Mouse (Mus musculus) bone marrow, adult 2 months (tissue): ENCODE data around the gene Ncaph2. TPM values are rescaled to one million over a fixed set of nuclear protein-coding genes. Genes with fewer than 3 reads are reported as not detected.
A peak's percentile ranks its signal among the peaks of the same experiment; 100 is the strongest.

Source experiments
- H3K27ac ChIP-seq: fragments of 200-500 bp; 2 replicates; pipeline ENCODE4 v1.5.1; 2012; ENCODE audit warnings: low read depth, mild to moderate bottlenecking, control low read depth, inconsistent platforms, low read length; ENCODE audit not compliant: control insufficient read depth, poor library complexity, insufficient read depth
- H3K4me1 ChIP-seq: fragments of 200-500 bp; 2 replicates; pipeline ENCODE4 v1.6.1; 2011; ENCODE audit warnings: low read length; ENCODE audit not compliant: control insufficient read depth, insufficient read depth
- H3K4me3 ChIP-seq: fragments of 200-500 bp; replicated peaks from 2 replicates; pipeline ENCODE3; 2011; ENCODE audit warnings: mild to moderate bottlenecking, low read depth, low read length, control low read depth; ENCODE audit not compliant: control insufficient read depth
- CTCF ChIP-seq: fragments of 200-500 bp; IDR thresholded peaks from 2 replicates; pipeline ENCODE4 v1.5.1; 2011; ENCODE audit warnings: low read length, control low read depth; ENCODE audit not compliant: control insufficient read depth, insufficient read depth
- POLR2A ChIP-seq: fragments of 200-500 bp; IDR thresholded peaks from 2 replicates; pipeline ENCODE4 v1.6.1; 2011; ENCODE audit warnings: low read depth, mild to moderate bottlenecking, control low read depth, low read length, borderline replicate concordance; ENCODE audit not compliant: control insufficient read depth
- WGBS: fragments of 180-500 bp; shearing (Covaris S2); methylation state at CpG from one replicate; pipeline ENCODE4 v1.1.7; 2018; 5-methylcytosine and 5-hydroxymethylcytosine counted together
- polyA plus RNA-seq: library from polyadenylated mRNA; stranded (reverse); fragments of >200 nt; gene quantifications from 2 replicates; pipeline ENCODE4 v1.2.4, GENCODE M21; 2011; ENCODE audit warnings: low replicate concordance; ENCODE audit not compliant: missing spikeins, insufficient read depth, insufficient read length

Ncaph2 gene
- polyA plus RNA-seq, 1 experiment, result 191 TPM

DNA sequence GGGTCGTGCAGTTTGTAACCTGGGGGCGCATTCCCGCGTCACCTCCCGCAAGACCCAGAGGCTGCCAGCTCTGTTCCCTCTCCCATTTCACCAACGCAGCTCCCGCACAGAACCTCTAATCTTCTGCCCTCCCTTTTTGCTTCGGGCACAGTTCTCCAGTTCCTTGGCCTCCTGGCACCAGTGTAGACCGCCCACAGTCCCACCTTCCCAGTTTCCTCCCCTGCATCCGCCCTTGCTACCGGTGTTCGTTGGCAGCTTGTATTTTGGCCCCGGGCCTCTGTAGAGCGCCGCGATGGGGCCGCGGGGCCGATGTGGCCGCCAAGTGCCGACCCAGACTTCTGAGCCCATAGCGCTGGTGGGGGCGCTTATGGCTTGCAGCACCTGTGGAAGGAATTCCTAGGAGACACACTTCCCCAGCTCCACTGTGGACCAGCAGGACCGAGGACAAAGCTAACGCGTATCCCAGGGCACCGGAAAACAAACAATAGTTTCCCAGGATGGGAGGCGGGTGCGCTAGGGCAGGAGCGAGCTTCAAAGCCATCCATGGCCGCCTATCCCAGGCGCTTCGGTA lies 23.4 kb downstream of the Ncaph2 start, which contains the start of gene Odf3b:
Gene Odf3b, minus strand, starts transcription at position 452 of the 571 bp plus-strand sequence.
- Histone ChIP-seq H3K4me3 (peak within 1 kb of the TSS; percentile 2), H3K27ac (no peak within 1 kb of the TSS), H3K4me1 (no peaks in the 10 kb centered on the region)
- under 1% methylated on average over 33 of the region's 33 CpGs for WGBS
- no peak for TF ChIP-seq CTCF
- TF ChIP-seq POLR2A, result no peak

- TF ChIP-seq POLR2A (no peak), CTCF (no peak)
- Histone ChIP-seq H3K4me1 (no peaks in the 10 kb centered on the region), H3K4me3 (no peak overlapping the region), H3K27ac (no peak overlapping the region)
- WGBS, result 6% methylated on average over 10 of the region's 10 CpGs
Observed at GRCm38 (mm10) chr15:89379429-89379828, 23.9 kb downstream of the Ncaph2 start.

- Histone ChIP-seq H3K4me1 (no peaks in the 10 kb centered on the region), H3K27ac (no peak within 1 kb of the TSS), H3K4me3 (no peak within 1 kb of the TSS)
- 79% methylated on average over 7 of the region's 7 CpGs for whole genome bisulfite sequencing
- TF ChIP-seq CTCF (no peak), POLR2A (no peak)
Observed at GRCm38 (mm10) chr15:89384617-89385016, 29.1 kb downstream of the Ncaph2 start, which contains the start of gene Klhdc7b. Gene Klhdc7b, plus strand, starts transcription at chr15:89384917.

DNA sequence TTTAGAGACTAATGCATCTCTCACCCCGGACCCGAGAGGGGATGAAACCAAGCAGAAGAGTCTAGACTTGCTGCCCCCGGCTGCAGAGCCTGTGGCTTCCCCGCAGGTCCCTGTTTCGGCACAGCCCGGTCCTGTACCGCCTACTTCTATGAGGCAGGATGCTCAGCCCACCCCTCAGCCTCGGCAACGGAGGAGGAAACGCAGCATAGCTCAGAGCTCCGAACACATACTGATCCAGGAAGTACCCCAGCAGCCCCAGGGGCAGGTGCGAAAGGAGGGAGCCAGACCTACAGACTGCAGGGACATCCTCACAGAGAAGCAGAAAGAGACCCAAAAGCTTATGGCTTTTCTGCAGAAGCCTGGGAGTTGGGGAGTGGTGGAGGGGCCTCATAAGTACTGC lies 31.6 kb downstream of the Ncaph2 start:
- no peaks in the 10 kb centered on the region for H3K4me1 ChIP-seq
- 8% methylated on average over 12 of the region's 12 CpGs for WGBS
- H3K4me3 ChIP-seq, result no peak overlapping the region
- TF ChIP-seq CTCF, result no peak
- no peak overlapping the region for H3K27ac ChIP-seq

GRCm38 (mm10) chr15:89390081-89390480 lies 34.6 kb downstream of the Ncaph2 start:
- no peaks in the 10 kb centered on the region for H3K4me1 ChIP-seq
- TF ChIP-seq CTCF (no peak), POLR2A (no peak)
- H3K27ac ChIP-seq, result no peak overlapping the region
- H3K4me3 ChIP-seq, result no peak overlapping the region
- 89% methylated on average over 10 of the region's 10 CpGs for WGBS

- no peak for TF ChIP-seq POLR2A
- no peak for TF ChIP-seq CTCF
- Histone ChIP-seq H3K4me1 (no peaks in the 10 kb centered on the region), H3K27ac (no peak overlapping the region), H3K4me3 (no peak overlapping the region)
- WGBS, result 84% methylated on average over 4 of the region's 4 CpGs
Observed at GRCm38 (mm10) chr15:89396883-89397282, 41.4 kb downstream of the Ncaph2 start.

DNA sequence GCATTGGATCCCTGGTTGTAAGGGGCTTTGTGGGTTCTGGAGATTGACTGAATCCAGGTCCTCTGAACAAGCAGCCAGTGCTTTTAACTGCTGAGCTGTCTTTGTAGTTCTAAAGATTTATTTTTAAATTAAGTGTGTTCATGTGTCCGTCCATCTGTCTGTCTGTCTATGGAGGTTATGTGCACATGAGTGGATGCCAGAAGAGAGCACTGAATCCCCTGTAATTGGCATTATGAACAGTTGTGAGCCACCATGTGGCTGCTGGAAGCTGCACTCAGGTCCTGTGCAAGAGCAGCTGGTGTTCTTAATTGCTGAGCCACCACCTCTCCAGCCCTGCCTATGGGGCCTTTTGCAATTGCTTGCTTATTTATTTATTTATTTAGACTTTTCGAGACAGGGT lies 42.6 kb downstream of the Ncaph2 start:
- TF ChIP-seq CTCF (no peak), POLR2A (no peak)
- WGBS, result 69% methylated on average over 2 of the region's 2 CpGs
- Histone ChIP-seq H3K4me1 (no peaks in the 10 kb centered on the region), H3K27ac (no peak overlapping the region), H3K4me3 (no peak overlapping the region)

DNA sequence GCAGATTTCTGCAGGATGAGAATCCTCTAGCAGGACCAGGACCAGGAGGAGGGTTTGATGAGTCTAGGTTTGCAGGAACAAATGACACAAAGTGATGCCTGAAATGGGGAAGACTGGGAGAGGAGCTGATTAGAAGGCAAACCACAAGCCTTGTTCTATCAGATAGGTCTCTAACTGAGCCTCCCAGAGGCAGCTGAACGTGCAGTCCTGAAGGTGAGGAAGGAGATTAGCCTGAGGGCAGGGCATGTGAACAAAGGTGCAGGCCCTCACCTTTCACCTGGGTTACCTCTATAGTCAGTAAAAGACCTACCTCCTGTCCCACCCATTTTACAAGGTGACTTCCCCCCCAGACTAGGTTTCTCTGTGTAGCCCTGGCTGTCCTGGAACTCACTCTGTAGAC lies 44.2 kb downstream of the Ncaph2 start:
- 55% methylated on average over 1 of the region's 1 CpGs for WGBS
- Histone ChIP-seq H3K4me3 (no peak overlapping the region), H3K4me1 (no peaks in the 10 kb centered on the region), H3K27ac (no peak overlapping the region)
- TF ChIP-seq CTCF (no peak), POLR2A (no peak)

- 89% methylated on average over 1 of the region's 1 CpGs for WGBS
- TF ChIP-seq POLR2A, result no peak
- no peak for TF ChIP-seq CTCF
- Histone ChIP-seq H3K4me1 (no peaks in the 10 kb centered on the region), H3K27ac (no peak overlapping the region), H3K4me3 (no peak overlapping the region)
Observed at GRCm38 (mm10) chr15:89402471-89402870, 47.0 kb downstream of the Ncaph2 start.
